Mouse (Mus musculus): ENCODE measurements around the gene Ppp2r5a.

Gene Ppp2r5a

DNA sequence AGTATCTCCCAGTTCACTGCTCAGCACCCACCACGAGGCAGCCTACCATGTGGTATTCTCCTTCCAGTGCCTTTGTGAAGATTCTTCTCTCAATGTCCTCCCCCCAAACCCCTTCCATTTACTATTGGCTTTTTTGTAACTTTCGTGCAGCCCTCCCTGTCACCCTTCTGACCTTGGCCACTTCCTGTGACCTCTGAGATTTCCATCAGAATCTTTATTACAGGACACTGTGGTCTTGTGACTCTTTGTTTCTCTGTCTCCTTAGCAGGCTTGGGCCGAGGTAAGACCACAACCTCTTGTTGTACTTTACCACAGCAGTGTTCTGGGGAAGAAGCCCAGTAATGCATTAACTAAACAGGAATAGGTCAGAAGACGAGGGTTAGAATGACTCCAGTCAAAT is 15.9 kb upstream of the Ppp2r5a start:
- DNase-seq (ENCODE audit: low spot score in 2 of 2) = no peak

DNA sequence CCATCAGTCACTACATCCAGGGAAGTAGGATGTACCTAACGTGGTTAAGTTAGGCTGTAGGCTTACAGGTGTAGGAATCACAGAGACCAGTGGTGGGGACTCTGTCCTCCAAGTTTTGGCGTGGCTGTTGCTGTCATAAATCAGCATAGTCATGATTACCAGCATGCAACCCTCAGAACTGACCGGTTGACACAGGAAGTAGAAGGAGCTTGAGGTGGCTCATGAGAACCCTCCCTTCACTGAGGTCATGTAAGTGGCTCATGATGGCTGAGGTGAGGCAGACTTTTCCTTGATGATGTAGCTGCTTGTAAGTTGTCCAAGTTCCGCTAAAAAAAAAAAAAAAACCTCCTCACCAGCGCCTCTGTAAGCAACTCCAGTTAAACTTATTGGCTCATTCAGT is 14.0 kb upstream of the Ppp2r5a start:
- DNase-seq (ENCODE audit: low spot score in 2 of 2) = no peak

DNA sequence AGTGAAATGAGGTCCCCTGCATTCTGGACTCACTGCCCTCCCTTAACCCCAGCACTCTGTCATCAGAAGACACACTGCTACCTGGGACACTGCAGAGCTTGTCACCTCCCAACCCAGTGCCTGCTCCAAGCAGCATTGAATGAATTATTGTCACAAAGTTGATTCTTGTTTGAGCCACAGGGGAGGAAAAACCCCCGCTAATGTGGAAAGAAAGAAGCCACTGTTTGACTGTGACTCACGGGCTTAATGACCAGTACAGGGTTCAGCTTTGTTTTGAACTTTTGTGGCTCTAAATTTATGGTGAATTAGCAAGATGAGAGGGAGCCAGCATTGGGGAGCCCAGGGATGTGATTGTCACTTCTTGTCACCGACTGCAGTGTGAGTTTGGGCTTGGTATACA is 13.5 kb upstream of the Ppp2r5a start:
- no peak for DNase-seq (ENCODE audit: low spot score in 2 of 2)

DNA sequence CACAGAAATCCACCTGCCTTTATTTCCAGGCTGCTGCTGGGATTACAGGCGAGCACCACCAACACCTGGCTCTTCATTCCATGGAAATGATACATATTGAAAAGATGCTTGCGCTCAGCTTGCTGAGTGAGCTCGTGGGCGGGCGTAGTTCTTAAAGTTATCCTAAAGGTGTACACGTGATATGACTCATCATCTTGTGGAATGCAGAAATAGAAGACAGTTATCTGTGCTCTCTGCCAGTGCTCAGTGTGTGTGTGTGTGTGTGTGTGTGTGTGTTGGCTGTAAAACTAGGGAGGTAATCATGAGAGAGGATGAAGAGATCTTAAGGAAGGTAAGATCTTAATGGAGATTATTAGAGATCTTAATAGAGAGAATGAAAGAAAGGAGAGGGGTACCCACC is 11.4 kb upstream of the Ppp2r5a start:
- DNase-seq (ENCODE audit: low spot score in 2 of 2) = peak; percentile 32 to 43

DNA sequence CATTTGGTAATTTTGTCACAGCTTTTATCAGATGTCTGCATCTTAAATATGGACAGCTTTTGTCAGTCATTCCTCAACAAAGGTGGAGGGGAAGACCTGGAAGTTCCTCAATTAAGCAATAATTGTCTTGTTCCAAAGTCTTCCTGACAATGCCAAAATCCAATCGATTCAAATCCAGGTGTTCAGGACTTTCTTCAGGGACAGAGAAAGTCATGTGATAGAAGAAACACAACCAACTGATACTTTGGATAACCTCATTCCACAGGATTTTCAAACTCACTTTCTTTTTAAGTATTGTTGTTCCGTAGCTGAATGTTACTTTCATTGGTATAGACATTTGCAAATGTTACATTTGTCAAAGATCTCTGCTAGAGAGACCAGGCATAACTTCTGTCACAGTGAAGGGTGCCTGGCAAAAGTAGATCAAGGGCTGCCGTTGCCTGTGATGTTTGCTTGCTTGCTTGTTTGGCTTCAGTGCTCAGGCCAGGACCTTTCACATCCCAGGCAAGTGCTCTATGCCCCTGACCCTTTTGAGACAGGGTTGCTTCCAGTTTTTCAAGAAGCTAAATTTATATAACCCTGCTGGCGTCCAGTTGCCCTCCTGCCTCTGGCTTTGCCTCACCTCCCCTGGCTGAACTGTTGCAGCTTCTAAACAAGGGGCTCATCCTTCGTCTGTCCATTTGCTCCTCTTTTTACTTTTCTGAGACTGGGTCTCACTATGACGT is 10.8 kb upstream of the Ppp2r5a start:
- DNase-seq (ENCODE audit: low spot score in 2 of 2) = no peak

DNA sequence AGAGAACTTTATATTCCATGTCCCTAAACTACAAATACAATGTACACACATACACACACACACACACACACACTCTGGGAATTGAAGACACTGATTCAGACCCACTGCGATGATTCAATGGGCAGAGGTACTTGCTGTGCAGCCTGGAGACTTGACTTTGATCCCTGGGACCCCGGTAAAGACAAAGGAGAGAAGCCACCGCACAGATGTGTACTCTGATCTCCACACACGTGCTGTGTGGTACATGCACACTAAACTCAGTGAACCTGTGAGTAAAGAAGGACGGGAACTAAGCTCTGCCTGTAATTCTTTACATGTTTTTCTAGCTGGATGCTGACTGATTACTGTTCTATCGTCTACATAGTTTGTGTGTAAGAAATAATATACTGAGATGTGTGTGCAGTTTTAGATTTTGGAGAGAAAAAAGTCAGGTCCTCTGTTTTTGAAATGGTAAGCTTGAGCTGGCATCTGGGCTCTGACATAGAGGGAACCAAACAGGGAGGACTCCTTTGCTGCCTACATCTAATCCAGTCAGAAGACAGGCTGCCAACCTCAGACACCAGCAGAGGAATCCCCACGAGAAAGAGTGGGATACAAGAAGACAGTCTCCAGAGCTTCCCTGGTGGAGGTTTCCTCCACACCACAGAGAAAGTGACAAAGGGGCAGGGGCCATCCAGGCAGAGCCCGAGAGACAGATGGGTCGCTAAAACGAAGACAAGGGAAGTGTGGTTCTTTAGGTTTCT is 7.4 kb upstream of the Ppp2r5a start:
- no peak for DNase-seq (ENCODE audit: low spot score in 2 of 2)

DNA sequence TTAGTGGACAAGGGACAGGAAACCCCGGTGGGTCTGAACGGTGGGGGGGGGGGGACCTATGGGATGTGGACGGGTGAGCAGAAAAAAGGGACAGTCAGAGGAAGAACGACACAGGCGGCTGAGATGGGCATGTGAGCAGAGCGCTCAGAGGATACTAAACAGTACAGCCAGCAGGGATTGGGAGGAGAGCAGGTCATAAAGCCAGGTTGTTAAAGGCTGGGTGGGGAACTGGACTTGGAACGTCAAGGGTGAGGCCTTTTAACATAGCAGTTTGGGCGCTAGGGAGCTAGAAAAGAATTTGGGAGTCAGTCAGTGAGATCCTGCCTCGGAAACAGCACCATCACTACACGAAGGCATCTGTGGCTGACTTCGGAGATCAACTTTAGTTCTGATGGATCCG is 4.2 kb upstream of the Ppp2r5a start:
- no peak for DNase-seq (ENCODE audit: low spot score in 2 of 2)

DNA sequence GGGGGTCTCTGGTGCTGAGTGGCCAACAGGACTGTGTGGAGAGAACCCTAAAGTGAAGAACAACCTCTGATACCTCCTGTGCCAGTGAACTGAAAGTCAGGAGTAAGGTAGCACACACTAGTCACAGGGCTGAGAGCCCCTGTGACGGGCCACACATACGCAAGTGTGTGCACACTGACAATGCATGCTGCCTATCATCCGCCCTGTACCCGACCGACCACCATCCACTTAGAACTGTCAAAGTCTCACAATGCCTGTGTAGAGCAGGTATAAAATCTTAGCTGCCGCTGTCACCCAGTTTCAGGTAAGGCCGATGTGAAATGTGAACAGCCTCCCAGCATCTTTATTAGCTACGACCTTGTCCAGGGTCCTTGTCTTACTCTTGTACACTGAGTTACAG is 3.4 kb upstream of the Ppp2r5a start:
- DNase-seq (ENCODE audit: low spot score in 2 of 2) = no peak

DNA sequence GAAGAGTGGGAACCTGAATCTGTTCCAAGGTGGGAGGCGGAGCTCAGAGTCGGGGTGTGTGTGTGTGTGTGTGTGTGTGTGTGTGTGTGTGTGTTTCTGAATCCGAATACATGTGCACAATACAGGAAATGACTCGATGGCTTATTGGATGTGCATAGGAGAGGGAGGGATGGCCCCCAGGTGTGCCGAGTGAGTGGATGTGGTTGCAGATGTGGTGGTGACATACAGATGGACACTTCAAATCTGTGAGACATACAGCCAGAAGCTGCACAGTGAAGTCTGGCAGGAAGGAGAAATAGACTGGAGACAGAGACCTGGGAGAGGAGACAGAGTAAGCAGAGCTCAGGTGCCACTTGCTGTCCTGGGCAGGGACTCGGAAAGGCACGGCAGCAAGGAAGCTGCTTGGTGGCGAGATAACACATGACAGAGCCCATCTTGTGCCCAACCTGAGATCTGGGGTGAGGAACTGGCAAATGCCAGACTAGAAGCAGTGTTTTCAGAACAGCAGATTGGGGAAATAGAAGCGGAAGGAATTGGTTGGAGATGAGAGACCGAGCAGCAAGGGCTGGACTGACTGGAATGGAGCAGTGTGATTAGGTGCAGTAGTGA is 1.8 kb upstream of the Ppp2r5a start:
- no peak for DNase-seq (ENCODE audit: low spot score in 2 of 2)

DNA sequence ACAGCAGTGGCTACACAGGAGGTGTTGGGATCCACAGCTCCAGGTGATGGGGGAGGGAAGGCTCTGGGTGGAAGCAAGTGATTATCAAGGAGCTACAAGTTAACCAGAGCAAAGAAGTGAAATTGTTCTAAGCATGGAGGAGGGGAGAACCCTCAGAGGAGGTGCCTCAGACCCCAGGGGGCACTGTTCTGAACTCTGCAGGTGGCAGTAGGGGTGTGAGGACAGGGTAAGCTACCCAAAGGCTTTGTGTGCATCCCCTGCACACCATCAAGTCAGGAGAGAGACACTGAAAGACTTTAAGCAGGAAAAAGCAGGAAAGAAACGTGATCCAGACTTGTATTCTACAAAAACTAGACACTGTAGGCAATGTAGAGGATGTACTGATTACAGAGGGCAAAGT is 1.2 kb upstream of the Ppp2r5a start:
- no peak for DNase-seq (ENCODE audit: low spot score in 2 of 2)

DNA sequence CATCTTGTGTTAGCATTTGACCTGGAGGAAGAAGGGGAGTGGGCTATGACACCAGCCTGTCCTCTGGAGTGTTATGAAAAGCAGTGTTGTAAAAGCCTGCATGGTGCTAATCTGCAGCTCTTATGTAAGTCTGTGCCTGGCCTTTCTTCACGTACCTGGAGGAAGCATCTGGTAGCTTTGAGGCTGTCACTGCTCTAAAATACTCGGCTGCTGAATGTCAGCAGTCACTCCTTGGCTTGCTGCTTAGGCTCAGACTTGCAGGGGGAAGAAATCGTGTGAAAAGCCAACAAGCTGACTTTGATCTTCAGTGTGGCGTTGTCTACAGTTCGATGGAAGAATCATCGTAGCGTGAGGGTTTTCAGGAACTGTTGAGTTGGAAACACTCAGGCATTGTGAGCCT is 566 bp downstream of the Ppp2r5a start:
- DNase-seq (ENCODE audit: low spot score in 2 of 2) = no peak

DNA sequence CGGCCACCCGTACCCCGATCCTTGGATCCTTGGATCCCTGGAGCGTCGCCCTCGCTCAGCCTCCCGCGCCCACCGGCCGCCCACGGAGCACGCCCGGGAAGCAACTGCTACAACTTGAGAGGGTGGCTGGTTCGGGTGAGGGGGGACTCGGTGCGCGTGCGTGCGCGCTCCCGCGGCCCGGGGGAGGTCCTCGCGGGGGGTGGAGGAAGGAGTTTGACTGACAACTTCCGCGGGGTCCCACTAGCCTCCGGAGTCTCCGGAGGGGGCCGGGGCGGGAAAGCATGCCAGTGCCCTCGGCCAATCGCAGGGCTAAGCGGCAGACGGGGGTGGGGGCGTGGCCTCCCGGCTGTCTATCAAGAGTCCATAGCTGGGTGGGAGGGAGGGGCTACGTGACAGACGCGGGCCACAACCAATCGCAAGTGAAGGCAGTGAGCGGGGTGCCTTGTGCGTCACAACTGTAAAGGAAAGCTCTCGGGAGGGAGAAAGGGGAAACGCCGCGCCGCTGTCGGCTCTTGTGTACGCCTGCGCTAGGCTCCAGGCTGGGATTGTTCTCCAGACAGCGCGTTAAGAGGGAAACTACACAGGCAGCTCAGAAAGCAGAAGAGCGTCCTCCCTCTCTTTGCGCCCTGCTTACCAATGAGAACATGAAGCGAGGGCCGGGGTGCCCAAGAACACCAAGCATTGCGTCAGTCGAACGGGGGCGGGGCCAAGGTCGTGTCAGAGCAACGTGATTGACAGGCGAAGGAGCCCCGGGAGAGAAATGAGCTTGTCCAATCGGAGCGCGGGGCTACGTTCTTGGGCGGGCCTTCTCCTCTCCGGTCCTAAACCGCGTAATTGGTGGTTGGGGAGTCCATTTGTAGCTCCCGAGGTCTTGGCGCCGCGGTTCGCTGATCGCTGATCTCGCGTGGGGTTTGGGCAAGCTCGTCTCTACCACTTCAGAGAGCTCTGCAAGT is 5.9 kb downstream of the Ppp2r5a start:
- peak; percentile 98 for DNase-seq (ENCODE audit: low spot score in 2 of 2)

DNA sequence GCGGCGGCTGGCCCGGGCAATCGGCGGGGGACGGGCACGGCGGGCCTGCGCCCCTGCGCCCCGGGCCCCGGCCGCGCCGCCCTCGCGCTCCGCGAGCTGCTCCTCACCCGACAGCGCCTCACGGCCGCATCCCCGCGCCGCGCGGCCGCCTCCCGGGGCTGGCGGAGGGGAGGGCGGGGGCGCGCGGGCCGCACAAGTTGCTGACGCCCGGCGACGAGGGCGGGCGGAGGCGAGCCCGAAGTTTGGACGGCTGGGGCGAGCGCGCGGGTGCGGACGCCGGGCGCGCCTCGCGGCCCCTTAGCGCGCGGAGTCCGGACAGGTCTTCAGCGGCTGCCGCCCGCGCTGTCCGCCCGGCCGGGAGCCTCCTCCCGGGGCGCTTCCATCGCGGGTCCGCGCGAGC is 6.6 kb downstream of the Ppp2r5a start:
- no peak for DNase-seq (ENCODE audit: low spot score in 2 of 2)

DNA sequence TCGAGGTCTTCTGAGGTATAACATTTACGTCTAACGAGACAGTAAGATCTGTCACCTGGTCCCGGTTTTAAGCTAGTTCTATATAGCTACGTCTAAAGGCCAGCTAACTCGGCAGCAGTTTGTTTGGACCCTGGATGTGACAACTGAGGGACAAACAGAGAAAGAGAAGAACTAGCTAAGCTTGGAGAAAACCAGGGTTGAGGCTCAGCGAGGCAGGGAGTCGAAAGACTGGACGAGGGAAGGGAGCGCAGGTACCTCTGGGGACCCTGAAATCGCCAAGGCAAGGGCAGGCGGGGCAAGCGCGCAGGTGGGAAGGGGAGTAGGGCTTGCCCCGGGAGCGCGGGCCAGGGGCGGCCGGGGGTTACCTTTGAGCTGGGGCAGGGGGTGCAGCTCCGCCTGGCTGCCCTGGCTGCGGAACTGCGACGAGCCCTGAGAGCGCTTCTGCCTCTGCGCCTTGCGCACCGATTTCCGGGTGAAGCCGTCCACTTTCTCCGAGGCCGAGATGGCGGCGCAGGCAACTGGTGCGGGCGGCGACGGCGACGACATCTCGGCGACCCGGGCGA is 7.1 kb downstream of the Ppp2r5a start:
- peak in 1 of 2 experiments; percentile 36 for DNase-seq (ENCODE audit: low spot score in 2 of 2)

DNA sequence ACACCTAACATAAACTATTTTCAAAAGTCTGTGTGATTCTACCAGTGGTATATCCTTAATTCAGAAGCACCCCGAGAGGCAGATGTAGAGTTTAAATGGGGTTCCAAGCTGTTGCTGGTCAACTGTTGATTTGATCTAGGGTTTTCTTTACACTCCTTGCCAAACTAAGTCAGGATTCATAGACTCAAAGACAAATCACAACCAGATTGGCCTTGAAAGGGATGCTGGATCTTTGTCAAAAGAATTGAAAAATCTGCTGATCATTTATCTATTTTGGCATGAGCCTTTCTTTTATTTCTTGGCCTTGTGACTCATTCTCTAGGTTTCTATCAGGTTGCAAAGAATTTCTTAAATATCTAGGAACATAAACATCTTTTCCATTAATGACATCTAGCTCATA is 7.9 kb downstream of the Ppp2r5a start:
- DNase-seq (ENCODE audit: low spot score in 2 of 2) = no peak

DNA sequence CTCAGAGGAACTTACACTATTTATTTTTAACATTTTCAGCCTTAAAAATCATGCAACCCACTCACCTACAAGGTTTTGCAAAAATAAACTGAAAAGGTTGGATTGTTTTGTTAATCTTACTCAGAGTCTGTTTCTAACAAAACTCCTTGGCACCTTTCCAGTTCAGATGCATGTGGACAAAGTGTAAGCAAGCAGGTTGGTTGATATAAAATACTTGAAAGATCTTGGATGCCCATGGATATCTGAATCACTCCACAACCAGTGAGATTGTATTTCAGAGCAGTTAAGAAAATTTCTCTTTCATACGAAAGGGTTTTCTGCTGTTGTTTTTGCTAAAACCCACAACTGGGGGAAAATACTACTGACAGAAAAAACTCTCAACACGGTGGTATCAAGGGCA is 8.9 kb downstream of the Ppp2r5a start:
- DNase-seq (ENCODE audit: low spot score in 2 of 2) = no peak

DNA sequence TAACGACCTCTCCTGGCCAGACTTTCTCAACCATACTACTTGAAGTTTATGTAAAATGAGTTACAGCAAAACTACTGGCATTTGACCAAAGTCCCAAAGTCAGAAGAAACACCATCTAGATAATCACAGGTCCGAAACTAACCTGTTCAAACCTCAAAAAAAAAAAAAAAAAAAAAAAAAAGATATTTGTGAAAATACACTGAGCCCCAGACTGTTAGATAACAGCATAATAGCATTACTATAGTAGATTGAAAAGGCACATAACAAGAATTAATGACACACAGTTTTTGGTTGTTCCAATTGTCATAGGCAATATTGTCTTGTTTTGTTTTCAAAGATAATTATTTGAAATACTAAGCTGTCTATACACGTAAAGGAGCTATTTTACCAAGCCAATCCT is 9.5 kb downstream of the Ppp2r5a start:
- no peak for DNase-seq (ENCODE audit: low spot score in 2 of 2)

DNA sequence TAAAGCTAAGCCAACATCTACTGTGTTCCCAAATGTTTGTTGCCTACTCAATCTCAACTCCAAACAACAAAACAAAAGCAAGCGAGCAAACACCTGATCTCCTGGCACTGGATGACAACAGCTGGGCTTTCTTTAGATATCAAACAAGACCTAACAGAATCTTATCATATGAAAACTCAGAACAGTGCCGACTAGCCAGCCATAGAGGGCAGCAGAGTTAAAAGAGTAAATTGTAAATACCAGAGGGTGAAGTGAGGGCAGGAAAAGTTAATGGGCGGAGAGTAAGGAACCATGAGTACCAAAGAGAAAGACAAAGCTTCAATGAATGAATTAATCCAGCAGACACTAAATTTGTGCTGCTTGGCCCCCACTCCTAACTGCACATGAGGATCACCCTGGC is 11.8 kb downstream of the Ppp2r5a start:
- DNase-seq (ENCODE audit: low spot score in 2 of 2) = peak in 1 of 2 experiments; percentile 35

DNA sequence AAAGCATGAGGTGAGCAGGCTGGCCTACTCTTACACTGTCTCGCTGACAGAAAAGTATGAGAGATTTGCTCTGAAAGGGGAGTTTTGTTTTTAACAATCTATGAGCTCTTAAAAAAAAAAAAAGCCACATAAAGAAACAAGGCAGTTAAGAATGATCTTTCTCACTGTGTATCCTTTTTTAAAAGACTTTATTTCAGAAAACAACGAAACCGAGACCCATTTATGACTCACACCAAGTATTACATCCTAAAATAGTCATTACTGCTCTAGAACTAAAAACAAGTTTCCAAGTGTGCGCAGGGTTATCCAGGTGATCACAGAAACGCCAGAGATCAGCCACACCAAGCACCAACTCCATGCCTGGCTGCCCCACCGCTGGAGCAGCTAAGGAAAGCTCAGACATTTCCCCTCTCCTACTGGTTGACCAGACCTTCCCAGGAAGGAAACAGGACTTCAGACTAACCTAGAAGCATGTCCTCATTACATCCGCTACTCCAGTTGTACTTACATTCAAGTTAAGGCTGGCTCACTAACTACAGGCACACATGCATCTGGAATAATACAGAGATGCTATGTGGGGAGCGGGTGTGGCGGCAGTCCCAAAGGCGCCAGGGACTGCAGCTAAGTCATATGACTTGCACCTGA is 18.2 kb downstream of the Ppp2r5a start:
- no peak for DNase-seq (ENCODE audit: low spot score in 2 of 2)

DNA sequence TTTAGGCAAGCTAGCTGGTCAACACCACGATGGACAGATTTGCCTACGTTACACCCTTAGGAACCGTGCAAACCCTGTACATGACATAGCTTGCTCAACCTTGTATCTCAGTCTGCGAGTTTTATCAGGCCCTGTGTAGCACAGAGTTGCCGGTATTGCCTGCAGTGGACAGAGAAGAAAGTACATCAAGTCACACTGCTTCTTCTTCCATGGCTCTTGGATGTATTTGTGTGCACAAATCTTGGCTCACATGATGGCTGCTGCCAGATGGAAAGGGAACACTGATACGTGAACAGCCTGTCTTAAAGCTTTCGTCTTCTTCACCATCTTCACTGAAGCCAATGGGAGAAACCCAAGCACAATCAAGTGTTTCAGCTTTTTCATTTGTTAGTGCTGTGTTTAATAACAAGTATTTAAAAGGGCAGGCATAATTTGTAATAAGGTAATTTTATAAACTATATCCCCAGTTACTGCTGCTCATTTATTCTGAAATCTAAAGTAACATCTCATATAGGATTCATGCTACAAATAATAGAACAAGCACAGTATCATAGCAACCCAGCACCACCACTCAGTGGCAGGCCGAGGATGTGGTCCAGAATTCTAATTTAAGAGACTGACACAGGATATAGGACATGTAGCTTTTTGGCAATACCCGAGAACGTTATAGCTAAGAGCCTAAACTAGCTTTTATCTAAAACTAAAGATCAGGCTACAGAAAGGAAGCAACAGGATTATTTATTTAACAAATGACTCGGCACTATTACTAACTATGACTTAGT is 20.9 kb downstream of the Ppp2r5a start:
- DNase-seq (ENCODE audit: low spot score in 2 of 2) = no peak

All from frontal cortex, postnatal 14 days (tissue).